Mouse (Mus musculus) urinary bladder, adult 2 months (tissue): Measurements from ENCODE around the gene Mthfd2l. TPM values are rescaled to one million over a fixed set of nuclear protein-coding genes. Genes with fewer than 3 reads are reported as not detected.

Experiments
- DNase-seq: peaks from one replicate; pipeline ENCODE4 v3.0.0; 2022; ENCODE audit warnings: low spot score
- polyA plus RNA-seq: library from polyadenylated mRNA; depleted of rRNA; stranded (reverse); fragments of >200 nt; gene quantifications from 2 replicates; pipeline ENCODE4 v1.2.3, GENCODE M21; 2012; rRNA removed

Mthfd2l gene
- polyA plus RNA-seq, 1 experiment = 32.4 TPM

- DNase-seq = no peak
Measured at GRCm38 (mm10) chr5:91048397-91048796, 117.5 kb downstream of the Mthfd2l start.

Other genes with a start within 250 kb of the Mthfd2l start
- 0.04 and 0.10 TPM in 2 replicates for gene Cxcl5, start 171.8 kb upstream of the Mthfd2l start, polyA plus RNA-seq
- 0.22 and 0.29 TPM in 2 replicates for gene Ppbp, start 162.6 kb upstream of the Mthfd2l start, polyA plus RNA-seq
- 71.0 and 121 TPM in 2 replicates for gene Pf4, start 158.7 kb upstream of the Mthfd2l start, polyA plus RNA-seq
- 0.06 TPM in 1 of 2 replicates, not detected in the other for gene Cxcl3, start 145.0 kb upstream of the Mthfd2l start, polyA plus RNA-seq
- gene Cxcl15, start 136.6 kb upstream of the Mthfd2l start, polyA plus RNA-seq = 0.16 and 0.21 TPM in 2 replicates
- 1.1 and 1.4 TPM in 2 replicates for gene Cxcl1, start 39.9 kb upstream of the Mthfd2l start, polyA plus RNA-seq
- gene Cxcl2, start 27.2 kb upstream of the Mthfd2l start, polyA plus RNA-seq = 0.37 TPM in 1 of 2 replicates, not detected in the other
- gene Epgn, start 96.3 kb downstream of the Mthfd2l start, polyA plus RNA-seq = 0.12 and 0.15 TPM in 2 replicates
- gene Ereg, start 143.5 kb downstream of the Mthfd2l start, polyA plus RNA-seq = 1.7 and 2.8 TPM in 2 replicates
- gene Areg, start 208.5 kb downstream of the Mthfd2l start, polyA plus RNA-seq = 1.3 and 2.3 TPM in 2 replicates